Mouse (Mus musculus): Measurements from ENCODE around the gene Olfr922. TPM values are rescaled to one million over a fixed set of nuclear protein-coding genes. Genes with fewer than 3 reads are reported as not detected.

Gene Olfr922
- polyA plus RNA-seq, 1 experiment from 2014 or later: not detected

Other genes starting within 250 kb of the Olfr922 start
- gene Olfr912, start 234.4 kb upstream of the Olfr922 start, polyA plus RNA-seq (2015; fragmentation: Nextera tagmentation; extraction: Ambion mirVana): not detected in 2 replicates
- gene Olfr913, start 221.9 kb upstream of the Olfr922 start, polyA plus RNA-seq (2015; fragmentation: Nextera tagmentation; extraction: Ambion mirVana): not detected in 2 replicates
- gene Olfr914, start 209.5 kb upstream of the Olfr922 start, polyA plus RNA-seq (2015; fragmentation: Nextera tagmentation; extraction: Ambion mirVana): not detected in 2 replicates
- gene Olfr916, start 154.7 kb upstream of the Olfr922 start, polyA plus RNA-seq (2015; fragmentation: Nextera tagmentation; extraction: Ambion mirVana): not detected in 2 replicates
- not detected in 2 replicates for gene Olfr917, start 148.8 kb upstream of the Olfr922 start, polyA plus RNA-seq (2015; fragmentation: Nextera tagmentation; extraction: Ambion mirVana)
- gene Olfr918, start 140.0 kb upstream of the Olfr922 start, polyA plus RNA-seq (2015; fragmentation: Nextera tagmentation; extraction: Ambion mirVana): not detected in 2 replicates
- not detected in 2 replicates for gene Olfr919, start 110.9 kb upstream of the Olfr922 start, polyA plus RNA-seq (2015; fragmentation: Nextera tagmentation; extraction: Ambion mirVana)
- 8.7 and 9.7 TPM in 2 replicates for gene Vwa5a, start 96.3 kb upstream of the Olfr922 start, polyA plus RNA-seq (2015; fragmentation: Nextera tagmentation; extraction: Ambion mirVana)
- not detected in 2 replicates for gene Olfr920, start 62.3 kb upstream of the Olfr922 start, polyA plus RNA-seq (2015; fragmentation: Nextera tagmentation; extraction: Ambion mirVana)
- gene Olfr921, start 41.5 kb upstream of the Olfr922 start, polyA plus RNA-seq (2015; fragmentation: Nextera tagmentation; extraction: Ambion mirVana): not detected in 2 replicates
- not detected in 2 replicates for gene Olfr923, start 11.9 kb downstream of the Olfr922 start, polyA plus RNA-seq (2015; fragmentation: Nextera tagmentation; extraction: Ambion mirVana)
- gene Olfr924, start 29.8 kb downstream of the Olfr922 start, polyA plus RNA-seq (2015; fragmentation: Nextera tagmentation; extraction: Ambion mirVana): not detected in 2 replicates
- gene Olfr26, start 40.4 kb downstream of the Olfr922 start, polyA plus RNA-seq (2015; fragmentation: Nextera tagmentation; extraction: Ambion mirVana): not detected in 2 replicates
- gene Olfr926, start 62.5 kb downstream of the Olfr922 start, polyA plus RNA-seq (2015; fragmentation: Nextera tagmentation; extraction: Ambion mirVana): not detected in 2 replicates
- gene Olfr930, start 115.2 kb downstream of the Olfr922 start, polyA plus RNA-seq (2015; fragmentation: Nextera tagmentation; extraction: Ambion mirVana): not detected in 2 replicates
- not detected in 2 replicates for gene Olfr933, start 157.7 kb downstream of the Olfr922 start, polyA plus RNA-seq (2015; fragmentation: Nextera tagmentation; extraction: Ambion mirVana)
- not detected in 2 replicates for gene Olfr934, start 173.7 kb downstream of the Olfr922 start, polyA plus RNA-seq (2015; fragmentation: Nextera tagmentation; extraction: Ambion mirVana)
- not detected in 2 replicates for gene Olfr935, start 185.1 kb downstream of the Olfr922 start, polyA plus RNA-seq (2015; fragmentation: Nextera tagmentation; extraction: Ambion mirVana)
- gene Olfr146, start 208.8 kb downstream of the Olfr922 start, polyA plus RNA-seq (2015; fragmentation: Nextera tagmentation; extraction: Ambion mirVana): not detected in 2 replicates

All from hindbrain, embryonic 16.5 days (tissue).